Mouse (Mus musculus) common myeloid progenitor, adult 5-6 weeks (primary cell): Measurements from ENCODE around the gene 1110051M20Rik. TPM values are rescaled to one million over a fixed set of nuclear protein-coding genes. Genes with fewer than 3 reads are reported as not detected.

Source experiments
- ATAC-seq: replicated peaks from 2 replicates; pipeline ENCODE4 v1.8.0; 2016; ENCODE audit warnings: low read depth, mild to moderate bottlenecking, moderate TSS enrichment, inconsistent platforms; ENCODE audit not compliant: poor library complexity, severe bottlenecking
- total RNA-seq: library from RNA; stranded (forward); fragments of 200-1000, 187-1606 nt; gene quantifications from 2 replicates; pipeline ENCODE4 v1.2.3, GENCODE M21; 2017

1110051M20Rik gene
- total RNA-seq, 1 experiment from 2014 or later = 12.2 TPM

DNA sequence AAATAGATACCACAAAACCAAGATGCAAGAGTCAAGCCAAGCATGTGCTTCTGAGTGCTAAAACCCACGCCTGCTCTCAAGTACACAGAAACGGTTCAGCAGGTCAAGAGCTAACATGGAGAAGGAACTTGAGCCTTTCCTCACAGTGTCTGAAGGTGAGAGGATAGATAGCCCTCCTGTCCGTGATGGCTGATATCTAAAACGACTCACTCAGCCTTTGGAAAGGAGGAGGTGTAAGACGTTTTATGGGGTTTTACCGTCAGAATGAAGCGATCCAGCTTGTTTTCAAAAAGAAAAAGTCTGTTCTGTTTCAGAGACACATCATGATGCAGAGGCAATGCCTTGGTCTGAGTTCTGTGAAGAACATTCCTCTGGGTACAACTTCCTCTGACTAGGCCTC lies 130.3 kb downstream of the 1110051M20Rik start:
- ATAC-seq = no peak

DNA sequence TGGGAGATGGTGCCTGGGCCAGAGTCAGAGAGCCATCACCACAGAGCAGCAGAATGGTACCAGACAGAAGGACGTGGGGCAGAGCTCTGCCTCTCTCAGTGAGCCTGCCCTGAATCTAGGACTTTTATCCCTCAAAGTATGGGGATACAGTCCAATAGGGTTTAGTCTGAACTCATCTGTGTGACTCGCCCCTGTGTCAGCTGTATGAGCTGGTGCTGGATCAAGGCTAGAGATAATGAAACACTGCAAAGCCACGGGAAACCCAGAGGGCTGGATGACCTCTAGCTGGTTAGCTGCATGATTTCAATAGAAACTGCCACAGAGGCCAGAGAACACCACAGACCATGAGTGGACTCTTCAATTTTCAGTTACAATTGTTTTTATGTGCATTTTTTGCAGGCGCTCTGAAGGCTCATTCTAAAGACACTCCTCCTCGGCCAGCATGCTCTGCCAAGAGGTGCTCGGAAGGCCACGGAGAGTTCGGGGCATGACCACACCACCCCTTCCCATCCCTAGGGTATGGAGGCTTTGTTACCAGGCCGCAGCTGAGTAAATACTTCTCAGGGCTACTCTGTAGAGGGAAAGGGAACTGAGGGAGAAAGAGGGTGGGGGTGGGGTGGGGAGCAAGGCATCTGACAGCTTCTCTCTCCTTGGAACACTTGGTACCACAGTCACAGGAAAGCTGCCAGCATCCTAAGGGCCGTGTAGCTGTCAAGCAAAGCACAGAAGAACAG lies 131.8 kb downstream of the 1110051M20Rik start:
- ATAC-seq = no peak

GRCm38 (mm10) chr2:91309546-91309945 lies 135.0 kb downstream of the 1110051M20Rik start:
- no peak for ATAC-seq

DNA sequence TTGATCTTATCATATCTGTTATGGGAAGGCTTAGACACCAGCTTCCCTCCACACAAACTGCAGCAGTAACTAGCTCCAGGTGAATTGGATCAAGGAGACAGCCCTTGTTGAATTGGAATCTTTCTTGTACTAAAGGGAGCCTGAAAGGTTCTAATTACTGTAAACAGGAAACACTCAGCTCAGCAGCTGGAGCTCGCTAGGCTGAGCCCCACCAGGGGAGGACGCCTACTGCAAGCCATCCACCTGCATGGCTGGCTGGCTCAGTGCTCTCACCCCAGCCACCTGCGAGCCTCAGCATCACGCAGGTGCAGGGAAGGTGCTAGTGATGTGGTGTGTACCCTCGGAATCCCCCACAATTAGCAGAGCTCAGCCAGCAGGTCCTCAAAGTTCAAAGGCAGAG lies 135.8 kb downstream of the 1110051M20Rik start:
- no peak for ATAC-seq

DNA sequence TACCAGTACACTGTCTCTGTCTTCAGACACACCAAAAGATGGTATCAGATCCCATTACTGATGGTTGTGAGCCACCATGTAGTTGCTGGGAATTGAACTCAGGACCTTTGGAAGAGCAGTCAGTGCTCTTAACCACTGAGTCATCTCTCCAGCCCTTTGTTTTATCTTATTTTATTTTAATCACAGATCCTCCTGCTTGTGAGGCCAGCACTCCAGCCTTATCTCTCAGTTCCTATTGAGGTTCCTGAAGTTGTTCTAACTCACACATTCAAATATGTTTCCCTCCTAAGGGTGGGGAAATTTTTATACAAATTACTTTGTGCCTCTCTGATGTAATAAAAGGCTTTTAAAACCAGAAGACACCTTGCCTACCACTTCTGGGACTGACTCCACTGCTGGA lies 137.9 kb downstream of the 1110051M20Rik start:
- no peak for ATAC-seq

- ATAC-seq = no peak
These were observed 138.6 kb downstream of the 1110051M20Rik start for GRCm38 (mm10) chr2:91305926-91306325.

GRCm38 (mm10) chr2:91302845-91303244 lies 141.7 kb downstream of the 1110051M20Rik start:
- no peak for ATAC-seq

DNA sequence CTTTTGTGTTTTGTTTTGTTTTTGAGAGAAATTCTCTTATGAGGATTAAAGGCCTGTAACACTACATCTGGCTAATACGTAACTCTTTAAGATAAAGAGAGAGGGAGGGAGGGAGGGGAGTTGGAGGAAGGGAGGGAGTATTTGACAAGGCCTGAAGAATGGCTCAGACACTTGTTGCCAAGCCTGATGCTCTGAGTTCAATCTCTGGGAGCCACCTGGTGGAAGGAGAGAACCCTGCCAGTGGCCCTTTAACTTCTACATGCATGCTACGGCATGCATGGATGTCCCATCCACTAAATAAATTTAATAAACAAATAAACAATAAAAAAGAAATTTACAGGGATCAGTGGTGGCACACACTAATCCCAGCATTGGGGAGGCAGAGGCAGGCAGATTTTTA lies 142.7 kb downstream of the 1110051M20Rik start:
- no peak for ATAC-seq

DNA sequence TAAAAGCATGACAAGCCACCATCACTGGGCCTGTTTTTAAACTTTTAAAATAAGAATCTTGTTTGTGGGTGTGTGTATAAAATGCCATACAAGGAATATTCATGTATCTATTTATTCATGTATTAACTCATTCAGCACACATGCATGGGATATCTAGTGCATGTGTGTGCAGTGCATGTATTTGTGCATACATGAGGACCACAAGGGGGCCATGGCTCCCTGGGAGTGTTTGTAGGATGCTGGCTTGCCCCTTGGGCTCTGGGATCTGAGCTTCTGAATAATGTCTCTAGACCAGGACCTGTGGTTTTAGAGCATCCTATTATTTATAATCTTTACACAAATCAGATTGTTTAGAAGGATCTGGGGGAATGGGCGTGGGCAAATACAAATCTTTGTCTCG lies 143.7 kb downstream of the 1110051M20Rik start:
- no peak for ATAC-seq

DNA sequence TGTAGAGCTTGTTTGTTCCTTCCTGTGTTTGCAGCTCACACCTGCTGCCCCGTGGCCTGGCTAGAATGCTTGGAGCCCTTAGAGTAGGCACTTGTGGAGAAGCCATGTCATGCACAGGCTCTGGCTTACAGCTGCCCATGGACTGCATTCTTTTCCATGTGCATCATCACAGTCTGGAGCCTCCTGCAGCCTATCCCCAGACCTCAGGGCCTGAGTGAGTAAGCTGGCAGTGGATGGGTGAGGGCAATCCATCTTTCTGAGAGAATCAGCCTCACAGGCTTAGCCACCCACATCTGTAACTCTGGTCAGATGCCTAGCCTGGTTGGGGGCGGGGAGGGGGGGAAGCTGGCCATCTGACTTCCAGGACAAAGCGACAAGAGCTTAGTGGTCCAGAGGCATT lies 145.3 kb downstream of the 1110051M20Rik start:
- ATAC-seq = no peak

DNA sequence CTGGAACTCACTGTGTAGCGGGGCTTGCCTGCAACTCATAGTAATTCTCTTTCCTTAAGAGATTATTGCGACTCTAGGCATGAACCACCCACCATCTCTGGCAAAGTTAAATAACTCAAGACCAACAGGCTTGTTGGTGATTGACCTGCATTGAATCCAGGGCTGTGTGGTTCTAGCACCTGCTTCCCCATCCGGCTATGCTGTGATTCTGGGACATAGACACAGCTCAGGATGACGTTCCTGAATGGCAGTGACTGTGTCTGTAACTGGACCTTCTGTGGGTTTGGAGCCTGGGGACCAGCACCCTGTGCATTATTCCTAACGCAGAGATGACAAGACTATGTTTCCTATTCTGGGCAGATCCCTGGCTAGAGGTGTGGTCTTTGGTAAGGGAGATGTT lies 148.6 kb downstream of the 1110051M20Rik start:
- ATAC-seq = no peak

DNA sequence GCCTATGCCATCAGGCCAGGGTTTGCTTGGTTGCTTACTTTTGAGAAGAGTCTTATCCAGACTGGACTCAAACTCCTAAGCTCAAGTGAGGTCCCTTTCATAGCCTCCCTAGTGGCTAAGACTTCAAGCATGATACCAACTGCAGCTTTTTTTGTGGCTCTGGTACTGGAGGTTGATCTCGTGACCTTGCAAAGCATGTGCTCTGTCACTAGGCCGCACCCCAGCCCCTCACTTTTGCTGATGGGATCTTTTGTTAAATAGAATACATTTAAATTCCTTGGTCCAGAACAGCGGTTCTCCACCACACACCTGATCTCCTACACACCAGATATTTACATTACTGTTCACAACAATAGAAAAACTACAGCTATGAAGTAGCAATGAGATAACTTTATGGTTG lies 150.3 kb downstream of the 1110051M20Rik start:
- ATAC-seq = no peak

GRCm38 (mm10) chr2:91291197-91292007 lies 153.1 kb downstream of the 1110051M20Rik start:
- ATAC-seq = no peak

GRCm38 (mm10) chr2:91287563-91287962 lies 156.9 kb downstream of the 1110051M20Rik start:
- no peak for ATAC-seq

GRCm38 (mm10) chr2:91285885-91286505 lies 158.5 kb downstream of the 1110051M20Rik start:
- peak; percentile 78 for ATAC-seq

- no peak for ATAC-seq
These were observed 159.9 kb downstream of the 1110051M20Rik start for GRCm38 (mm10) chr2:91284375-91285199.

DNA sequence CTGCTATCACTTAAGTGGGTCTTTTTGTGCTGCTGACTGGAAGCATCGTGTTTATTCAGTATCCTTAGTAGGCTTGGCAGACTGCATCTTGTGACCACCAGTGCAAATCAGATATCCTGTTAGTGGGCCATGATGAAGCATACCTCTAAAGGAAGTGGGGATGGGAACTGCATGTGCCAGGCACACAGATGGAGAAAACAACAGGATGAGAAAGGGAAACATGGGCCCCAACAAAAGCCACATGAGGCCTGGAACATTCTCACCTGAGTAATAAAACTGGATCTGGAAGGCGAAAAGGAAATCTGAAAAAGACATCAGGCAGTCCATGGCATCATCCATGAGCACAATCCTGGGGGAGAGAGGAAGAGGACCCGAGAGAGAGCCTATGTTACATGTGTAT lies 160.5 kb downstream of the 1110051M20Rik start:
- ATAC-seq = no peak

- no peak for ATAC-seq
These were observed 163.1 kb downstream of the 1110051M20Rik start for GRCm38 (mm10) chr2:91281366-91281765.

GRCm38 (mm10) chr2:91279372-91279755 lies 165.1 kb downstream of the 1110051M20Rik start:
- no peak for ATAC-seq

DNA sequence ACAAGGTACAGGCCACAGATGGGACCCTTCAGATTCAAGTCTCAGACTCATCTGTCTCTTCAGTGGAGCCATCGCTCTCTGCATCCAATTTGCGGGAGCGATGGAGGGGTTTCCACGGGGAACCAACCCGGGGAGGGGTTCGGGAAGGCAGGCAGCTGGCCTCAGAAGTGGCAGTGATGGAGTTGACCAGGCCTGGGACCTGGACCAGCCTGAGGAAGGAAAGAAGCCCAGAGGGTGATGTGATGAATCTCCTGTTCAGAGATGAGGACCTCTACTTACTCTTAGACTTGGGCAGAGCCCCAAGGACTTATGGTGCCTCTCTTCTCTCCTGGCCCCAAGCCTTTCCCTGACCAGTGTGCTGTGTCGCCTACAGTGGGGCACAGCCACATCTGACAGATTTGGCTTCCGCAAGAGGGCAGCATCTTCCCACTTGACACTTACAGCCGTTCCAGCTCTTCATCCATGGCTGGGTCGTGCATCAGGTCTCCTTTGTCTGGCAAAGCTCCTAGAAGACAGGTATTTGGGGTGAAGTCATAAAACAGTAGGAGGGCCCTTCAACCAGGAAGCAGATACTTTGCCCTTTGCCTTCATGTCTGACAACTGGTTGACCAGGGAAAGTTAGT lies 165.6 kb downstream of the 1110051M20Rik start:
- no peak for ATAC-seq
